Mouse (Mus musculus) erythroblast, embryonic 14.5 days (primary cell): ENCODE results near the gene Sult5a1.

Source experiments
- GATA1 ChIP-seq: IDR thresholded peaks from 2 replicates; pipeline ENCODE4 v1.6.1; 2012; ENCODE audit warnings: low read length, inconsistent platforms, mixed read lengths
- TAL1 ChIP-seq: IDR thresholded peaks from 3 replicates; pipeline ENCODE4 v1.6.1; 2012; ENCODE audit warnings: low read length, inconsistent platforms, mixed read lengths

DNA sequence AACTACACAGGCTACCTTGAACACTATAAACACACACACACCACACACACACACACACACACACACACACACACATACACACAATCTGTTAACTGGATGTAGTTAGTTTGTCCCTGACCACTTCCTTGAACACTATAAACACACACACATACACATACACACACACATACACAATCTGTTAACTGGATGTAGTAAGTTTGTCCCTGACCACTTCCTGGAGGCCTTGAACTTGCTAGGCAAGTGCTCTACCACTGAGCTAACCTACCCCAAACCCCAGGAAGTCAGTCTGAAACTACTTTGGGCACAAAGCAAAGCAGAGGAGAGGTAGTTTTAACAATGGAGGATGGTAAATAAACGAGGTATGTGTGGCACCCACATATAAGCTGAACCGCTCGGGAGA lies 45.5 kb upstream of the Sult5a1 start:
- TF ChIP-seq GATA1: no peak
- TF ChIP-seq TAL1: no peak
